Mouse (Mus musculus) heart, postnatal 14 days (tissue): ENCODE measurements around the gene Crocc. TPM values are rescaled to one million over a fixed set of nuclear protein-coding genes. Genes with fewer than 3 reads are reported as not detected.

Experiments
- total RNA-seq, 2 experiments: library from RNA; stranded (reverse); gene quantifications; 2 replicates each; pipeline ENCODE4 v1.2.3; 2021

Gene Crocc
- total RNA-seq, 2 experiments from 2014 or later, result 6.0 to 6.2 TPM

Other genes with a start within 250 kb of the Crocc start
- gene Padi3, start 249.9 kb downstream of the Crocc start, total RNA-seq, result under 1 TPM; 0.07 to 0.17 TPM
- not detected for gene Padi1, start 214.8 kb downstream of the Crocc start, total RNA-seq
- gene Padi2, start 154.2 kb downstream of the Crocc start, total RNA-seq, result 1 to 10 TPM in 1 of 2 experiments, under 1 TPM in 1; 0.41 to 1.1 TPM
- 100 to 1,000 TPM; 916 to 936 TPM for gene Sdhb, start 99.3 kb downstream of the Crocc start, total RNA-seq
- gene Atp13a2, start 73.7 kb downstream of the Crocc start, total RNA-seq, result 10 to 100 TPM; 20.7 to 21.7 TPM
- 10 to 100 TPM; 24.5 to 28.1 TPM for gene Mfap2, start 50.1 kb downstream of the Crocc start, total RNA-seq
- gene Necap2, start 17.8 kb upstream of the Crocc start, total RNA-seq, result 10 to 100 TPM; 22.2 to 22.6 TPM
- gene Spata21, start 27.8 kb upstream of the Crocc start, total RNA-seq, result not detected
- 10 to 100 TPM; 87.6 to 91.4 TPM for gene Szrd1, start 79.2 kb upstream of the Crocc start, total RNA-seq
- 10 to 100 TPM; 13.0 to 13.5 TPM for gene Fbxo42, start 87.4 kb upstream of the Crocc start, total RNA-seq
- gene Rsg1, start 153.4 kb upstream of the Crocc start, total RNA-seq, result under 1 TPM; 0.68 to 0.86 TPM
- 10 to 100 TPM; 20.7 TPM for gene Arhgef19, start 178.9 kb upstream of the Crocc start, total RNA-seq
- 1 to 10 TPM; 8.0 to 8.9 TPM for gene Epha2, start 240.7 kb upstream of the Crocc start, total RNA-seq